Mouse (Mus musculus) kidney, embryonic 16.5 days (tissue): ENCODE data around the gene Lmo7. TPM values are rescaled to one million over a fixed set of nuclear protein-coding genes. Genes with fewer than 3 reads are reported as not detected.

Experiments used
- ATAC-seq: fragments of 200-750 bp; cut with Nextera tagmentation; 2 replicates; pipeline ENCODE4 v1.8.0; 2017; ENCODE audit warnings: moderate TSS enrichment; ENCODE audit not compliant: low FRiP score, low TSS enrichment
- H3K27ac ChIP-seq: fragments of 300-500 bp; sonication (generic); 2 replicates; pipeline ENCODE4 v1.5.1; 2014; ENCODE audit warnings: low read length
- H3K27me3 ChIP-seq: fragments of 300-500 bp; sonication (generic); 2 replicates; pipeline ENCODE4 v1.6.1; 2014; ENCODE audit warnings: low read length, control low read depth, mixed read lengths; ENCODE audit not compliant: insufficient read depth
- H3K36me3 ChIP-seq: fragments of 300-500 bp; sonication (generic); 2 replicates; pipeline ENCODE4 v1.6.1; 2014; ENCODE audit warnings: low read length, control low read depth, mixed read lengths; ENCODE audit not compliant: insufficient read depth
- H3K4me1 ChIP-seq: fragments of 300-500 bp; sonication (generic); 2 replicates; pipeline ENCODE4 v1.6.1; 2014; ENCODE audit warnings: low read length, control low read depth, mixed read lengths; ENCODE audit not compliant: insufficient read depth
- H3K4me2 ChIP-seq: fragments of 300-500 bp; sonication (generic); replicated peaks from 2 replicates; pipeline ENCODE4 v1.6.1; 2014; ENCODE audit warnings: low read depth, low read length
- H3K4me3 ChIP-seq: fragments of 300-500 bp; sonication (generic); 2 replicates; pipeline ENCODE4 v1.5.1; 2014; ENCODE audit warnings: mild to moderate bottlenecking, low read length
- H3K9ac ChIP-seq: fragments of 300-500 bp; sonication (generic); replicated peaks from 2 replicates; pipeline ENCODE4 v1.6.1; 2014; ENCODE audit warnings: low read length
- H3K9me3 ChIP-seq: fragments of 300-500 bp; sonication (generic); 2 replicates; pipeline ENCODE4 v1.6.1; 2016; ENCODE audit warnings: low read length, control low read depth
- WGBS: fragments of 180-500 bp; shearing (Covaris S2); extraction: QIAGEN DNeasy Blood & Tissue Kit; methylation state at CpG from one replicate; pipeline ENCODE4 v1.1.7; 2014; 5-methylcytosine and 5-hydroxymethylcytosine counted together
- polyA plus RNA-seq: library from polyadenylated mRNA; unstranded; fragments of >200 nt; fragmentation: Nextera tagmentation; extraction: Ambion mirVana; gene quantifications from 2 replicates; pipeline ENCODE4 v1.2.1, GENCODE M21; 2015

The Lmo7 gene
- polyA plus RNA-seq, 1 experiment from 2014 or later, result 17.4 TPM

DNA sequence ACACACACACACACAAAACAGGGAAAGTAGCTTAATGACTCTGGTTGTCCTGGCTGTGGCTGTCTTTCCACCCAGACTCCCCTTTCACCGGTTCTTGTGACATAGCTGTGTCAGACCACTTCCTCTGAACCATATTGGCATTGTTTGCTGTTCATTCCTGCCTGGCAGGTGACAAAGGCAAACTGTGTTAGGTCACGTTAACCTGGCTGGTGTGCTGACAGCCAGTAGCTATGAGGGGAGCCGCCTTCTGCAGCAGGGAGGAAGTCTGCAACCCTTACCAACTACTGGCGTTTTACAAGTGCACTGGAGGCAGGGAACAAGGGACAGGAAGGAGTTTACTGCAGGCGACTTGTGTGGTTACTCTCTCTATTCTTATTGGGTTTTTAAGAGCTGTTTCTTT, 153.2 kb downstream of the Lmo7 start:
- no peak overlapping the region for H3K27ac ChIP-seq
- peak; percentile 54; the same call in 1 of the 2 replicates for ATAC-seq
- 17% methylated on average over 5 of the region's 5 CpGs for WGBS
- H3K36me3 ChIP-seq, result peaks cover 10% of the 10 kb centered on the region; the same call in 1 of the 2 replicates
- H3K4me1 ChIP-seq, result no peaks in the 10 kb centered on the region
- H3K4me3 ChIP-seq, result no peak overlapping the region
- no peaks in the 10 kb centered on the region for H3K9me3 ChIP-seq
- H3K4me2 ChIP-seq, result no peak overlapping the region
- no peaks in the 10 kb centered on the region for H3K27me3 ChIP-seq
- H3K9ac ChIP-seq, result no peak overlapping the region

DNA sequence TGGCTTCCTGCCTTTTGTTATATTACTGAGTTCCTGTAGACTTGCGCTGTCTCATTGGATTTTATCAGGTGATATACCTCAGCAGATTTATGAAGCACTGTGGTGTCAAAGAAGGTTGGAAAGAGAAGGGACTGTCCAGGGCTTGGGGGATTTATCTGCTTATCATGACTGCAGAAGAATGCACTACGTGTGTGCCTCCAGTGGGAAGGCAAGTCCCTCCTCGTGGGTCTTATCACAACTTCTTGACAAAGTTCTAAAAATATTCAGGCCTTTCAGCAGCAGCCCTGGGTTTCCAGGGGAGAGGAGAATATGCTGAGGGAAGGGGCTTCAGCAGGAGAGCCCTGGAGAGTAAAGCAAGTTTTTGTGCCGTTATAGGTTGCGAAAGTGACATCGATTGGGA, 154.0 kb downstream of the Lmo7 start:
- Histone ChIP-seq H3K27ac (no peak overlapping the region), H3K4me1 (no peaks in the 10 kb centered on the region), H3K27me3 (no peaks in the 10 kb centered on the region), H3K36me3 (peaks cover 10% of the 10 kb centered on the region; the same call in 1 of the 2 replicates), H3K9me3 (no peaks in the 10 kb centered on the region), H3K4me3 (no peak overlapping the region), H3K4me2 (no peak overlapping the region), H3K9ac (no peak overlapping the region)
- WGBS, result 76% methylated on average over 6 of the region's 6 CpGs
- no peak for ATAC-seq

DNA sequence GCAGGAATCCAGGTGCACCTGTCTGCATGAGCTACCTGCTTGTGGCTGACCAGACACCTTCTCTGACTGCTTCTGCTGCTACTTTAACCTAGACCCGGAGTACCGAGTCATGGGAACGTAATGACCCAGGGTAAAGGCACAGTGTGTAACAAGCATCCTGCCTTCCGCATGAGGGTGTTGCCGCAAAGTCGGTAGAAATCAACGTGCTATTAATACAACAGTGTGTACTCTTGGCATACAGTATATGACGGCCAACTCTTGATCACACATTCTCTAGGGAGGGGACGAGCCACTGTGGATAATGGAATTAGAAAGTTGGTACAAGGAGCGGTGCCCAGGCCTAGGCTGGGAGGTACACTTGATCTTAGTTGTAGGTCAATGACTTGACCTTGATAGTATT, 156.6 kb downstream of the Lmo7 start:
- Histone ChIP-seq H3K36me3 (peaks cover 10% of the 10 kb centered on the region; the same call in 1 of the 2 replicates), H3K27ac (no peak overlapping the region), H3K9me3 (no peaks in the 10 kb centered on the region), H3K9ac (no peak overlapping the region), H3K27me3 (no peaks in the 10 kb centered on the region), H3K4me1 (no peaks in the 10 kb centered on the region), H3K4me3 (no peak overlapping the region), H3K4me2 (no peak overlapping the region)
- 96% methylated on average over 10 of the region's 10 CpGs for WGBS
- ATAC-seq, result no peak; the same call in 1 of the 2 replicates

DNA sequence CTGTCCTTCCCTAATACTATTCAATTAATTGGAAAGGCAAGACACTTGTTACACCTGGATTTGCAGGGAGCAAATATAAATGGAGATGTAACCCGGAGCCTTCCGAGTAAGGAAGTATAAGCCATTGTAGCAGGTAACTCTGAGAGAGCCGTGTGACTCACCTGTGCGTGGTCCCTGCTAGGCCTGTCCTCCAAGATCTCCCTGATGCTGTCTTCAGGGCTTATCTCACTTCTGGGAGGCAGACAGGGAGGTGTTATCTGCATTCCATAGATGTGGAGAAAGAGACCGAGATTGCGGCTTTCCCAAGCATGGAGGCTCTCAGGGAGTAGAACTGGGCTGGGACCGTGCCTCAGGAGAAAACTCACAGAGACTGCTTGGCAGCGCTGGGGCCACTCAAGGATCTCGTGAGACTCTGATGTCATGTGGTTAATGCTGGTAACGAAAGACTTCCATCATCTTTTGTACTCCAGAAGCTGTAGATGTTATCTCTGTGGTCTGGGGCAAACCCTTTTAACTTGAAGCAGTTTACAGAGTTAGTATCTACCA, 162.2 kb downstream of the Lmo7 start:
- peaks cover 12% of the 10 kb centered on the region; the same call in 1 of the 2 replicates for H3K4me1 ChIP-seq
- no peaks in the 10 kb centered on the region for H3K9me3 ChIP-seq
- no peaks in the 10 kb centered on the region for H3K36me3 ChIP-seq
- H3K4me3 ChIP-seq, result no peak overlapping the region
- peak overlapping the region; percentile 62 for H3K27ac ChIP-seq
- H3K27me3 ChIP-seq, result no peaks in the 10 kb centered on the region
- H3K9ac ChIP-seq, result no peak overlapping the region
- 75% methylated on average over 10 of the region's 10 CpGs for WGBS
- peak; percentile 27; the same call in 1 of the 2 replicates for ATAC-seq
- H3K4me2 ChIP-seq, result no peak overlapping the region

DNA sequence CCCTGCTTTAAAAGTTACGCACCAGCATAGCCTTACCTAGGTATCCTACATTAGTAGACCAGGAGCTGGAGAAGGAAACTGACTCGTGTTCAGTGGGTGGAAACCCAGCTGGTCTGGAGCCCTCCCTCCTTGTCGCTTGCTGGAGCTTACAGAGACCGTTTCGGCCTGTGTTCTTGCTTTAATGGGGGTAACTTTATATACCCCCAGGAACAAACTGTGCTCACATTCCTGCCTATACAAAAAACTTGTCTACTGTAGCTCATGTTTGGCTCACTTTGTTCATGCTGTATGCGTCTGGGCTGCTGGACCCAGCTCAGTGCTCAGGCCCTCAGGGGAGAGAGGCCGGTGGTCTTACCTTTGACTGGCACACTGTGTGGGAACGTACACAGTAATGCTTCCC, 162.7 kb downstream of the Lmo7 start:
- no peak overlapping the region for H3K4me3 ChIP-seq
- WGBS, result 45% methylated on average over 8 of the region's 8 CpGs
- H3K27ac ChIP-seq, result peak overlapping the region; percentile 62; the same call in 1 of the 2 replicates
- H3K36me3 ChIP-seq, result no peaks in the 10 kb centered on the region
- no peak overlapping the region for H3K4me2 ChIP-seq
- H3K9me3 ChIP-seq, result no peaks in the 10 kb centered on the region
- no peaks in the 10 kb centered on the region for H3K27me3 ChIP-seq
- peaks cover 12% of the 10 kb centered on the region; the same call in 1 of the 2 replicates for H3K4me1 ChIP-seq
- H3K9ac ChIP-seq, result no peak overlapping the region
- peak; percentile 82 for ATAC-seq

DNA sequence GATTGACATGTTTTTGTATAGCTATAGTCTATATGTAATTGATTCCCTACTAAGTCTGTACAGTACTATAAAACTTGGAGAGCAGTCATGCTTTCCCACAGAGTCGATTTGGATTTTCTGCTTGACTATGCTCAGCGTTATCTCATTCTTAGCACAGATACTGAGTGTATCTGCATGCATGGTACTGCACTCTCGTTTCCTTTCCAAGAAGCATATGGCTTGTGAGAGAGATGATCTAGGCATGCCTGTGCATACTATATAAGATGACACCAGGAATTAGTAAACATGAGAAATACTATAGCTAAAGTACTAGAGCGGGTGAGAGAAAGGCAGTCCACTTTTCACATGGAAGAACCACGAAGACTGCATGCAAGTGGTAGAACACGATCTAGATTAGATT, 163.5 kb downstream of the Lmo7 start:
- Histone ChIP-seq H3K27me3 (no peaks in the 10 kb centered on the region), H3K9me3 (no peaks in the 10 kb centered on the region), H3K9ac (no peak overlapping the region), H3K4me1 (peaks cover 13% of the 10 kb centered on the region; the same call in 1 of the 2 replicates), H3K4me3 (no peak overlapping the region), H3K4me2 (no peak overlapping the region), H3K27ac (no peak overlapping the region), H3K36me3 (no peaks in the 10 kb centered on the region)
- no peak for ATAC-seq
- WGBS, result 87% methylated on average over 6 of the region's 6 CpGs

DNA sequence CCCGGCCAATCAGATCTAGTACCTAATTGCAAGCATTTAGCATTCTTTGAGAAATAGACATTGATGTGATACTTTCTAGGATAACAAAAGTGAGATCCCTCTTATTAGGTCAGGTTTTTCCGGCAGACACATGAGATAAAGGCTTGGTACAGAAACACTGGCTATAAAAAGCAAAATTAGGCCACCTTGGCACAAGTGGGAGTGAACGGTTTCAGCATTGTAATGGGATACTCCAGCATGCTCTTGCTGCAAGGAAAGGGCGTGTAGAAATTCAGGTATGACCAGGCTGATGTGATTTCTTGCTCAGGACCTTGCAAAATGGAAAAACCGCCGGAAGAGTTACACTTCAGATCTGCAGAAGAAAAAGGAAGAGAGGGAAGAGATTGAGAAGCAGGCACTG, 168.5 kb downstream of the Lmo7 start:
- no peaks in the 10 kb centered on the region for H3K27me3 ChIP-seq
- 55% methylated on average over 6 of the region's 6 CpGs for WGBS
- 0 out of 2 replicates have a peak, but pooled peaks cover 11% of the 10 kb centered on the region for H3K4me1 ChIP-seq
- no peak for ATAC-seq
- no peak overlapping the region for H3K9ac ChIP-seq
- H3K4me2 ChIP-seq, result no peak overlapping the region
- no peaks in the 10 kb centered on the region for H3K9me3 ChIP-seq
- H3K4me3 ChIP-seq, result no peak overlapping the region
- H3K27ac ChIP-seq, result no peak overlapping the region
- no peaks in the 10 kb centered on the region for H3K36me3 ChIP-seq

DNA sequence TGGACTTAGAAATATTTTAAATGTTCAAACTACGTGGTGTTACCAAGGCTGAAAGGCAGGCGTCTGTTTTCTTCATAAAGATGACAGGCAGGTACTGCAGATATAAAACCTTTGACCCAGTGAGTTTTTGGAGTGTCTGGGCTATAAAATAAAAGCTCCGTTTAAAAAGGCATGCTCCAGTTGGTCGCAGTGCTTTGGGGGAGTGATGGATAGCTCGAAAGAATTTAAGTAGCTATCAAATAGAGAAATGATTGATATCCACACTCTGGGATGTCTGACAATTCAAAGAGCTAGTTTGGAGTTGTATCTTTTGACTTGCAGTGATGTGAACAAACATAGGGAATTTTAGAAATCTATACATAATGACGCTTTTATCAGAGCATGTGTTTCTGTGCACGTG, 171.7 kb downstream of the Lmo7 start:
- no peaks in the 10 kb centered on the region for H3K9me3 ChIP-seq
- 29% methylated on average over 7 of the region's 7 CpGs for WGBS

DNA sequence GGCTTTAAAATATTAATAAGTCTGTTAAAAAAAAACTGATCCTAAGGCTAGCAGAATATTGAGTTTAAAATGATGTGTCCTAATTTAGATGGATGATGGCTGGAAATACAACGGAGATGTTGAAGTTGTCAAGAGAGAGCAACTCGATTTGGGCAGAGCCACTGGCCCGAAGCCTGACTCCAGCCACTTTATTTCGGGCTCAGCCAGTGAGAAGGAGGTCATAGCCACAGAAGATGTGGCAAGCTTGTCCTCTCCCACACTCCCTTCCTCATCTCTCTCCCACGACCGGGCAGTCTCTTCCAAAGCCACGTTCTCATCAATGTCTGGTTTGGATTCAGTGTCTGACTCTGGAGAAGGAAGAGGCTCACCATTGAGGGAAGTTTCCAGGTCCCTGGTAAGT, 172.2 kb downstream of the Lmo7 start:
- H3K9me3 ChIP-seq, result no peaks in the 10 kb centered on the region

More for the DNA sequence above, 171.7 kb downstream of the Lmo7 start:
- peak; percentile 51; the same call in 1 of the 2 replicates for ATAC-seq
- no peaks in the 10 kb centered on the region for H3K36me3 ChIP-seq
- H3K27me3 ChIP-seq, result no peaks in the 10 kb centered on the region
- H3K4me1 ChIP-seq, result 0 out of 2 replicates have a peak, but pooled peaks cover 10% of the 10 kb centered on the region
- no peak overlapping the region for H3K4me2 ChIP-seq
- H3K4me3 ChIP-seq, result no peak overlapping the region
- no peak overlapping the region for H3K27ac ChIP-seq
- no peak overlapping the region for H3K9ac ChIP-seq

DNA sequence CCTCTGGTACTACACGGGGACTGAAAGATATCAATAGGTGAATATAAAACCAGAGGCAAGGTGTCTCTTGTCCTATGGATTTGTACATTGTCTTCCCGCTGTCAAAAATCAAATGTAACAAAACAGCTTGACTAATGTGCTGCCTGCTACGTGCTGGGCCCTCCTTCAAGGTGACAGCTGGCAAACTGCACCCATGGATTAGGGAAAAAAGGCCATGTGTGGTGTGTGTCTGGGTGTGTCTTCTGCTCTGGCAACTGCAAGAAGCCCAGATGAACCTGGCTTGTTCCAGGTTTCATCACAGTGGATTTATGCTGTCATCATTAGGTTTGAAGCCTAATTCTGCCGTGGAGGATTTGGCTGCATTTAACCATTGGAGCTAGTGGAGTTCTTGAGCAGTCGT, 174.0 kb downstream of the Lmo7 start:
- Histone ChIP-seq H3K27me3 (no peaks in the 10 kb centered on the region), H3K27ac (no peak overlapping the region), H3K4me2 (no peak overlapping the region), H3K36me3 (no peaks in the 10 kb centered on the region), H3K9ac (no peak overlapping the region), H3K4me3 (no peak overlapping the region), H3K4me1 (0 out of 2 replicates have a peak, but pooled peaks cover 4% of the 10 kb centered on the region), H3K9me3 (no peaks in the 10 kb centered on the region)
- no peak for ATAC-seq
- WGBS, result 85% methylated on average over 5 of the region's 5 CpGs

More for the DNA sequence above, 172.2 kb downstream of the Lmo7 start:
- Histone ChIP-seq H3K36me3 (no peaks in the 10 kb centered on the region), H3K4me1 (0 out of 2 replicates have a peak, but pooled peaks cover 10% of the 10 kb centered on the region), H3K27ac (no peak overlapping the region), H3K4me2 (no peak overlapping the region), H3K9ac (no peak overlapping the region), H3K27me3 (no peaks in the 10 kb centered on the region), H3K4me3 (no peak overlapping the region)
- ATAC-seq, result 0 out of 2 replicates have a peak, but pooled peaks have one; percentile 15
- WGBS, result 42% methylated on average over 7 of the region's 7 CpGs
